Comparison of ENCODE assay signal across 18 mouse cellular contexts in genomic region chr15:25441868-25442185, GRCm38 (mm10). TPM values are rescaled to one million over a fixed set of nuclear protein-coding genes. Genes with fewer than 3 reads are reported as not detected.
DNase-seq lines count a peak whose midpoint lies in the region; ATAC-seq lines count a peak whose summit lies in the region.
"Had no signal": no experiment of that assay in that cellular context is flagged by ENCODE, and none has a peak within 500 bp of the region (broad histone marks: within the 10 kb centered on the region; RNA-seq: fewer than 3 reads in every experiment).

No protein-coding gene starts in this region.

- no peaks in the 10 kb centered on the region for H3K9me3 ChIP-seq in heart, embryonic 10.5 days
- H3K9me3 ChIP-seq in kidney, embryonic 15.5 days (replicated peaks): no peaks in the 10 kb centered on the region
- H3K9me3 ChIP-seq in embryonic facial prominence, embryonic 10.5 days: no peaks in the 10 kb centered on the region
- H3K9me3 ChIP-seq in embryonic facial prominence, embryonic 13.5 days: no peaks in the 10 kb centered on the region
- H3K9me3 ChIP-seq: forebrain, embryonic 15.5 days; intestine, embryonic 15.5 days; liver, embryonic 15.5 days; lung, embryonic 15.5 days; midbrain, embryonic 15.5 days had no signal

- no peaks in the 10 kb centered on the region for H3K36me3 ChIP-seq in heart, embryonic 10.5 days
- no peaks in the 10 kb centered on the region for H3K36me3 ChIP-seq in kidney, embryonic 15.5 days
- H3K36me3 ChIP-seq in embryonic facial prominence, embryonic 10.5 days (replicated peaks): no peaks in the 10 kb centered on the region
- H3K36me3 ChIP-seq in embryonic facial prominence, embryonic 13.5 days: no peaks in the 10 kb centered on the region
- H3K36me3 ChIP-seq: forebrain, embryonic 15.5 days; intestine, embryonic 15.5 days; liver, embryonic 15.5 days; lung, embryonic 15.5 days; midbrain, embryonic 15.5 days had no signal

- no peak overlapping the region for H3K27ac ChIP-seq in heart, embryonic 10.5 days
- no peak overlapping the region for H3K27ac ChIP-seq in kidney, embryonic 15.5 days
- peak overlapping the region; percentile 48; the same call in 1 of the 2 replicates for H3K27ac ChIP-seq in embryonic facial prominence, embryonic 10.5 days (replicated peaks)
- no peak overlapping the region for H3K27ac ChIP-seq in embryonic facial prominence, embryonic 13.5 days
- H3K27ac ChIP-seq: forebrain, embryonic 15.5 days; hindbrain, embryonic 14.5 days; intestine, embryonic 15.5 days; liver, embryonic 15.5 days; lung, embryonic 15.5 days; midbrain, embryonic 15.5 days had no signal

- WGBS in heart, embryonic 10.5 days: 70% methylated on average over 9 of the region's 9 CpGs
- 75% methylated on average over 9 of the region's 9 CpGs for WGBS in kidney, embryonic 15.5 days
- whole genome bisulfite sequencing in embryonic facial prominence, embryonic 10.5 days: 39% methylated on average over 9 of the region's 9 CpGs
- WGBS in embryonic facial prominence, embryonic 13.5 days: 46% methylated on average over 9 of the region's 9 CpGs

- H3K4me3 ChIP-seq in heart, embryonic 10.5 days: peak overlapping the region; percentile 50; the same call in 1 of the 2 replicates
- no peak overlapping the region for H3K4me3 ChIP-seq in kidney, embryonic 15.5 days (replicated peaks)
- no peak overlapping the region for H3K4me3 ChIP-seq in embryonic facial prominence, embryonic 10.5 days
- H3K4me3 ChIP-seq in embryonic facial prominence, embryonic 13.5 days: no peak overlapping the region
- H3K4me3 ChIP-seq: forebrain, embryonic 15.5 days; intestine, embryonic 15.5 days; midbrain, embryonic 15.5 days had no signal

- no peak for DNase-seq in heart, embryonic 10.5 days (ENCODE audit: low spot score)
- DNase-seq in heart, adult 9 months (ENCODE audit: low spot score in 2 of 2): no peak
- peak; percentile 32 for DNase-seq in kidney, postnatal 14 days
- peak; percentile 42 for DNase-seq in embryonic facial prominence, embryonic 10.5 days (ENCODE audit: low spot score)
- DNase-seq in c-Kit-positive CD71-positive TER-119-positive erythroid progenitor cells, embryonic 14.5 days (ENCODE audit: low spot score): no peak
- no peak for DNase-seq in lung, postnatal 10 days
- DNase-seq: cerebellum, adult 11 months; cerebellum, adult 9-11 months; layer of hippocampus, postnatal 36 days had no signal

- no peak for ATAC-seq in kidney, embryonic 15.5 days (replicated peaks; ENCODE audit: low FRiP score)
- no peak for ATAC-seq in embryonic facial prominence, embryonic 13.5 days (ENCODE audit: insufficient number of reproducible peaks, insufficient read depth, low FRiP score, low TSS enrichment, low read depth)
- ATAC-seq: activated CD4-positive, CD25-positive, alpha-beta regulatory T cell, adult 4 months; forebrain, embryonic 15.5 days; intestine, embryonic 15.5 days; midbrain, embryonic 15.5 days had no signal

- H3K9ac ChIP-seq in kidney, embryonic 15.5 days: no peak overlapping the region
- H3K9ac ChIP-seq in embryonic facial prominence, embryonic 13.5 days: no peak overlapping the region
- H3K9ac ChIP-seq: forebrain, embryonic 15.5 days; hindbrain, embryonic 14.5 days; intestine, embryonic 15.5 days; liver, embryonic 15.5 days; lung, embryonic 15.5 days; midbrain, embryonic 15.5 days had no signal

- peaks cover 42% of the 10 kb centered on the region; the same call in 1 of the 2 replicates for H3K27me3 ChIP-seq in heart, embryonic 10.5 days (ENCODE audit: insufficient read depth, poor library complexity, severe bottlenecking)
- H3K27me3 ChIP-seq in kidney, embryonic 15.5 days: no peaks in the 10 kb centered on the region
- peaks cover 12% of the 10 kb centered on the region for H3K27me3 ChIP-seq in embryonic facial prominence, embryonic 10.5 days (replicated peaks; ENCODE audit: low read depth, poor library complexity, severe bottlenecking)
- peaks cover 13% of the 10 kb centered on the region for H3K27me3 ChIP-seq in embryonic facial prominence, embryonic 13.5 days
- H3K27me3 ChIP-seq: lung, embryonic 15.5 days; midbrain, embryonic 15.5 days had no signal

- peaks cover 16% of the 10 kb centered on the region for H3K4me1 ChIP-seq in heart, embryonic 10.5 days
- peaks cover 59% of the 10 kb centered on the region for H3K4me1 ChIP-seq in kidney, embryonic 15.5 days
- H3K4me1 ChIP-seq in embryonic facial prominence, embryonic 10.5 days: peaks cover 50% of the 10 kb centered on the region
- peaks cover 25% of the 10 kb centered on the region for H3K4me1 ChIP-seq in embryonic facial prominence, embryonic 13.5 days

- H3K4me2 ChIP-seq in kidney, embryonic 15.5 days: no peak overlapping the region
- H3K4me2 ChIP-seq in embryonic facial prominence, embryonic 13.5 days: 0 out of 2 replicates have a peak overlapping the region, but pooled peaks have one; percentile 54

RNA-seq across cellular contexts. Expression of gene Basp1, which starts 28.3 kb away (rescaled TPM):
- 8.8 and 22.0 TPM in 2 replicates for polyA plus RNA-seq in heart, embryonic 10.5 days (2016; fragmentation: Nextera tagmentation; extraction: Ambion mirVana)
- polyA plus RNA-seq in kidney, embryonic 15.5 days (2015; fragmentation: Nextera tagmentation; extraction: Ambion mirVana): 26.1 and 29.5 TPM in 2 replicates
- polyA plus RNA-seq in embryonic facial prominence, embryonic 10.5 days (2016; fragmentation: Nextera tagmentation; extraction: Ambion mirVana): 48.4 and 50.7 TPM in 2 replicates
- 56.1 and 66.2 TPM in 2 replicates for polyA plus RNA-seq in embryonic facial prominence, embryonic 13.5 days (2015; fragmentation: Nextera tagmentation; extraction: Ambion mirVana)
- polyA plus RNA-seq: activated CD4-positive, CD25-positive, alpha-beta regulatory T cell, adult 4 months had no signal

Comparison
In these comparisons a context has a peak if more than half of its experiments do, and no peak if none do; other contexts are left out.
1. DNase-seq: peak in kidney, postnatal 14 days (single experiment) and embryonic facial prominence, embryonic 10.5 days (single experiment); none in heart, embryonic 10.5 days (single experiment), heart, adult 9 months (0 of 2), c-Kit-positive CD71-positive TER-119-positive erythroid progenitor cells, embryonic 14.5 days (single experiment) and lung, postnatal 10 days (single experiment).